Mouse (Mus musculus): ENCODE measurements around the gene Gm44502. TPM values are rescaled to one million over a fixed set of nuclear protein-coding genes. Genes with fewer than 3 reads are reported as not detected.

Gm44502 gene
- polyA plus RNA-seq, 1 experiment from 2014 or later: not detected

DNA sequence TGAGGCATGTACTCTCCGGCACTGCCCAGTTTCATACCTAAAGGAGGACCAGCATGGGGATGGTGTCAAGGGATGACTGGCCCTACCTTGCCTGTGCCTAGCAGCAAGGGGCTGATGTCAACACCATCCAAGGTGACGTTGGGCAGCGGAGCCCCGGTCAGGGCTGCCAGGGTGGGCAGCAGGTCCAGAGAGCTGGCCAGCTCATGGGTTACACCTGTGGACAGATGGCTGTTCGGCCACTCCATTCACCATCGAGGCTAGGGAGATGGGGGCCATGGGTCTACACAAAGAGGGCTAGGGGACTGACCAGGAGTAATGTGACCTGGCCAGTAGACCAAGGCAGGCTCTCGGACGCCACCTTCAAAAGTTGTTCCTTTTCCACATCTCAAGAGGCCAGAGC lies 44.4 kb upstream of the Gm44502 start:
- WGBS: 95% methylated on average over 8 of the region's 8 CpGs
- Histone ChIP-seq H3K4me2 (no peak overlapping the region), H3K4me3 (ENCODE audit: low read depth, low read length) (no peak overlapping the region), H3K27ac (ENCODE audit: low read depth, low read length) (no peak overlapping the region), H3K27me3 (replicated peaks; ENCODE audit: control insufficient read depth, insufficient read depth, low read length) (no peaks in the 10 kb centered on the region), H3K9me3 (ENCODE audit: control insufficient read depth, low read length) (no peaks in the 10 kb centered on the region), H3K9ac (ENCODE audit: low read depth, low read length) (no peak overlapping the region), H3K4me1 (replicated peaks; ENCODE audit: control insufficient read depth, insufficient read depth, low read length) (peaks cover 15% of the 10 kb centered on the region), H3K36me3 (ENCODE audit: control insufficient read depth, insufficient read depth, low read length) (no peaks in the 10 kb centered on the region)
- ATAC-seq (replicated peaks; ENCODE audit: low FRiP score): no peak
- DNase-seq (ENCODE audit: low spot score): no peak

DNA sequence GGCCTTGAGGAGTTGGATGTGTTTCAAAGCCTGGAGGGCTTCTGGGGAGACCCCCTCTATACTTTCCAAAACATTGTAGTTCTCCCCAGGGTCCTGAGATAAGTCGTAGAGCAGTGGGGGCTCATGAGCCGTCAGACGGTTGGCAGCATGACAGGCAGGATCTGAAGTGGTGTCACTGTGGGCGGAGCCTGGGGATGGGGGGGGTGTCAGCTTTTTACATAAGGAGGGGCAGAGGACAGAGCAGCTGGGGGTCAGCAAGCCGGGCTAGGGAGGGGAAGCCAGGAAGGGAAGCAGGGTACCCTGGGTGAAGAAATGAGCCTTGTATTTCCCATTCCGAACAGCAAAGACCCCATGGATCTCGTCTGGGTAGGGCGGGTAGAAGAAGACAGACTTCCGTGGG lies 43.9 kb upstream of the Gm44502 start:
- Histone ChIP-seq H3K4me1 (replicated peaks; ENCODE audit: control insufficient read depth, insufficient read depth, low read length) (peaks cover 15% of the 10 kb centered on the region), H3K27ac (ENCODE audit: low read depth, low read length) (no peak overlapping the region), H3K36me3 (ENCODE audit: control insufficient read depth, insufficient read depth, low read length) (no peaks in the 10 kb centered on the region), H3K4me3 (ENCODE audit: low read depth, low read length) (no peak overlapping the region), H3K9ac (ENCODE audit: low read depth, low read length) (no peak overlapping the region), H3K9me3 (ENCODE audit: control insufficient read depth, low read length) (no peaks in the 10 kb centered on the region), H3K27me3 (replicated peaks; ENCODE audit: control insufficient read depth, insufficient read depth, low read length) (no peaks in the 10 kb centered on the region), H3K4me2 (no peak overlapping the region)
- DNase-seq (ENCODE audit: low spot score) (no peak), ATAC-seq (replicated peaks; ENCODE audit: low FRiP score) (no peak)
- 78% methylated on average over 9 of the region's 9 CpGs for WGBS

DNA sequence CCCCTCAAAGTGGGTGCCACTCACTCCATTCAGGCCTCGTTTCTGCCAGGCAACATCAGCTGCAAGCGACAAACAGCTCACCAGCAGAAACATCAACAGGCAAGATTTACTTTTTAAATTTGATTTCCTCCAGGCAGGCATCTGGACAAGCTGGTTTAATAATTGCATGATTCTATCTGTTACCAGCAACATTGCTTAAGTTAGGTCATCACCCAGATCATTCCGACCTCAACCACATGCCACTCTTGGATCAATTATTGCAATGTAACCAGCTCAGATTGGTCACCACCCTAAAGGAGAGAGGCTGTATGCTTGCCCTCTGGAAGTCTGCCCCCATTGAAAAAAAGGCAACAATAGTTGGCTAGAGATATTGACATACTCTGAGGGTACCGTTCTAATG lies 42.0 kb upstream of the Gm44502 start:
- Histone ChIP-seq H3K27me3 (replicated peaks; ENCODE audit: control insufficient read depth, insufficient read depth, low read length) (no peaks in the 10 kb centered on the region), H3K4me1 (replicated peaks; ENCODE audit: control insufficient read depth, insufficient read depth, low read length) (peaks cover 6% of the 10 kb centered on the region), H3K4me2 (no peak overlapping the region), H3K4me3 (ENCODE audit: low read depth, low read length) (no peak overlapping the region), H3K27ac (ENCODE audit: low read depth, low read length) (no peak overlapping the region), H3K9me3 (ENCODE audit: control insufficient read depth, low read length) (no peaks in the 10 kb centered on the region), H3K36me3 (ENCODE audit: control insufficient read depth, insufficient read depth, low read length) (no peaks in the 10 kb centered on the region), H3K9ac (ENCODE audit: low read depth, low read length) (no peak overlapping the region)
- DNase-seq (ENCODE audit: low spot score): no peak
- ATAC-seq (replicated peaks; ENCODE audit: low FRiP score): no peak
- 87% methylated on average over 4 of the region's 4 CpGs for WGBS

DNA sequence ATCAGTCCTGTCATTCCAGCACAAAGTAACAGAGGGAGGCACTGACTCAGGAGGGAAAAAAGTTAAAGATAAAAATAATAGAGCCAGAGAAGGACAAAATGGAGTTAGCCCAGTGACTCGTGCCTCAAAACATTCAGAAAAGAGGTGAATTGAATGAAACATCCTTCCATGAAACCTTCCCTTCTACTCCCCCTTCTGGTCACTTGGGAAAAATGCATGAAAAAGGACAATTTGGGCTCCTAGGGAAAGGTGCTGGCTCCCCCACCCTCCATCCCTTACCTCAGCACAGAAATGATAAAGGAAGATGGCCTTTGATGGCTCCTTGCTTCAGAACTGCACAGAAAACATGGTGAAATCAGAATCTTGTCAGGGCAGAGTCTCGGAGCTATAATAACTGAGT lies 39.1 kb upstream of the Gm44502 start:
- Histone ChIP-seq H3K4me2 (no peak overlapping the region), H3K9me3 (ENCODE audit: control insufficient read depth, low read length) (no peaks in the 10 kb centered on the region), H3K27me3 (replicated peaks; ENCODE audit: control insufficient read depth, insufficient read depth, low read length) (no peaks in the 10 kb centered on the region), H3K9ac (ENCODE audit: low read depth, low read length) (no peak overlapping the region), H3K4me1 (replicated peaks; ENCODE audit: control insufficient read depth, insufficient read depth, low read length) (no peaks in the 10 kb centered on the region), H3K27ac (ENCODE audit: low read depth, low read length) (no peak overlapping the region), H3K4me3 (ENCODE audit: low read depth, low read length) (no peak overlapping the region), H3K36me3 (ENCODE audit: control insufficient read depth, insufficient read depth, low read length) (no peaks in the 10 kb centered on the region)
- no peak for ATAC-seq (replicated peaks; ENCODE audit: low FRiP score)
- 32% methylated on average over 2 of the region's 2 CpGs for WGBS
- no peak for DNase-seq (ENCODE audit: low spot score)

DNA sequence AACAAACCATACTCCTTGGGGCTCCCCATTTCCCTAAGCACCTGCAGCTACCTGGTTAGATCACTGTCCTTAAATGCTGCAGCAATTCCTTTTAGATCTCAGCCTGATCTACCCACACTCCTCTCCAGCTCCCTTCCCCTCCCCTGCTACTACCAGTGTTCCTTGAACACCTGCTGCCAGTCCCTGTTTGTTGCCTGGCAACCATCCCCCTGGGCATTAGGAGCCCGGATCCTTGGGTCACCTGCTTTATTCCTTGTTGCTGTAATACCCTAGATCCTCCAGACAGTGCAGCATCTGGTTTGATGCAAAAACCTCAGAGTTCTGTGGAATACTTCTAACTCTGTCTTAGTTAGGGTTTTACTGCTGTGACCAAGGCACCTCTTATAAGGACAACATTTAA lies 35.6 kb upstream of the Gm44502 start:
- no peak for DNase-seq (ENCODE audit: low spot score)
- H3K27ac ChIP-seq (ENCODE audit: low read depth, low read length): no peak overlapping the region

DNA sequence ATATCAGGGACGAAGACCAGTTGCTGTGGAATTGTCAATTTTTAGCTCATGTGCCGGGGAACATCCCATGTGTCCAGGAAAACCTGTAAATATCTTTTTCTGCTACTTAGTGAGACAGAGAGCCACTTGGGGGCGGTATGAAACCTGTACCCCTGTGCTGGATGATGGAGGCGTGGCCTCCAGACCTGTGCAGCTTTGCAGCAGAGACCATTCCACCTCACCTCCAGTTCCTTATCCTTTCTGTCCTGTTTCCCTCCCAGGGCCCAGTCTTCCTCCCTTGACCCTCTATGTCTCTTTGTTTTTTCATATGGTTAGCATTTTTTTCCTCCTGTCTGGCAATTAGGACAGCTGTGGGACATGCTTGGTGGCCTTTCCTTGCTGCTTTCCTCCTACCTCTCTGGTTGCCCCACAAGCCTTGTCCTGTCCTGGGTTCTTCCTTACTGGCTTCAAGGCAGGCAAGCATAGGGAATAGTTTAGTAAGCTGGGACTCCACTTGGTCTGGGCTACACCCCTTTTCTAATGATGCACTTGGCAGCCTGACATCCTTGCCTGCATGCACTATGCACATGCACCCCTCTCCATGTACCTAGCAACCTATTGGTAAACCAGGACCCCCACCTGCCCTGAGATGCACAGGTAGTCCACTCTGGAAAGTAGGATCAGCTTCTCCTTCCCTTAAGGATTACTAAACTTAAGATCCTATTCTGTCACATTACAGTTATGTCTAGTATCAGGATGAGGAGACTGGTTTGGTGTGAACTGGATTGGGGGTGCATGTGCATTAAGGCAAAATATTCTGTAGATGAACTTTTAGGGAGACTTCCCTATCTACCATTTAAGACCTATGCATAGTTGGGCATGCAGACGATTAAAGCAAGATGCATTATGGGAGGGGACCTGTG lies 34.1 kb upstream of the Gm44502 start:
- no peaks in the 10 kb centered on the region for H3K4me1 ChIP-seq (replicated peaks; ENCODE audit: control insufficient read depth, insufficient read depth, low read length)
- no peak overlapping the region for H3K4me3 ChIP-seq (ENCODE audit: low read depth, low read length)
- H3K36me3 ChIP-seq (ENCODE audit: control insufficient read depth, insufficient read depth, low read length): no peaks in the 10 kb centered on the region
- no peak for DNase-seq (ENCODE audit: low spot score)
- ATAC-seq (replicated peaks; ENCODE audit: low FRiP score): no peak
- H3K4me2 ChIP-seq: no peak overlapping the region
- H3K9me3 ChIP-seq (ENCODE audit: control insufficient read depth, low read length): no peaks in the 10 kb centered on the region
- H3K9ac ChIP-seq (ENCODE audit: low read depth, low read length): no peak overlapping the region
- H3K27me3 ChIP-seq (replicated peaks; ENCODE audit: control insufficient read depth, insufficient read depth, low read length): peaks cover 10% of the 10 kb centered on the region
- H3K27ac ChIP-seq (ENCODE audit: low read depth, low read length): no peak overlapping the region
- WGBS: 47% methylated on average over 5 of the region's 5 CpGs

More for the DNA sequence above, 35.6 kb upstream of the Gm44502 start:
- ATAC-seq (replicated peaks; ENCODE audit: low FRiP score): no peak
- Histone ChIP-seq H3K4me1 (replicated peaks; ENCODE audit: control insufficient read depth, insufficient read depth, low read length) (no peaks in the 10 kb centered on the region), H3K4me3 (ENCODE audit: low read depth, low read length) (no peak overlapping the region), H3K9ac (ENCODE audit: low read depth, low read length) (no peak overlapping the region), H3K9me3 (ENCODE audit: control insufficient read depth, low read length) (no peaks in the 10 kb centered on the region), H3K27me3 (replicated peaks; ENCODE audit: control insufficient read depth, insufficient read depth, low read length) (peaks cover 5% of the 10 kb centered on the region; the same call in 1 of the 2 replicates), H3K36me3 (ENCODE audit: control insufficient read depth, insufficient read depth, low read length) (no peaks in the 10 kb centered on the region), H3K4me2 (no peak overlapping the region)
- WGBS: 19% methylated on average over 1 of the region's 1 CpGs

DNA sequence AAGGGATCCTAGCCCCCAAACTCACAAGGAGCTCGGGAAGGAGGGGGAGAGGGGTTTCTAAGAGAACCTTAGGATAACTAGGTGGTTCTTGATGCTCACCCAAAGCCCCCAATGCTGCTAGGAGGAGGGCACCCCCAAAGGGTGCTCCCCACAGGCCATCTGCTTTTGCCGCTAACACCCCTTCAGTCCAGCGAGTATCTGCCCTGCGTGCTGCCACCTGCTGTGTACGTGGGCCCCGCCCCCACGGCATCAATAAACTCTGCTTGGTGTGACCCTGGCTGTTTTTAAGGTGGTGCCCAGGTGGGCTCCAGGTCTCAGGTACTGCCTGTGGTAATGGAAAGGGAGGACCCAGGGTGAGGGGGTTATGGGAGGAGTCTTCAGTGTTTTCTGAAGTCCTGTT lies 32.7 kb upstream of the Gm44502 start:
- 71% methylated on average over 7 of the region's 7 CpGs for WGBS
- no peak overlapping the region for H3K4me3 ChIP-seq (ENCODE audit: low read depth, low read length)
- no peaks in the 10 kb centered on the region for H3K4me1 ChIP-seq (replicated peaks; ENCODE audit: control insufficient read depth, insufficient read depth, low read length)
- peaks cover 19% of the 10 kb centered on the region for H3K27me3 ChIP-seq (replicated peaks; ENCODE audit: control insufficient read depth, insufficient read depth, low read length)
- DNase-seq (ENCODE audit: low spot score): no peak
- no peaks in the 10 kb centered on the region for H3K9me3 ChIP-seq (ENCODE audit: control insufficient read depth, low read length)
- H3K4me2 ChIP-seq: no peak overlapping the region
- ATAC-seq (replicated peaks; ENCODE audit: low FRiP score): no peak
- no peaks in the 10 kb centered on the region for H3K36me3 ChIP-seq (ENCODE audit: control insufficient read depth, insufficient read depth, low read length)
- H3K27ac ChIP-seq (ENCODE audit: low read depth, low read length): no peak overlapping the region
- no peak overlapping the region for H3K9ac ChIP-seq (ENCODE audit: low read depth, low read length)

DNA sequence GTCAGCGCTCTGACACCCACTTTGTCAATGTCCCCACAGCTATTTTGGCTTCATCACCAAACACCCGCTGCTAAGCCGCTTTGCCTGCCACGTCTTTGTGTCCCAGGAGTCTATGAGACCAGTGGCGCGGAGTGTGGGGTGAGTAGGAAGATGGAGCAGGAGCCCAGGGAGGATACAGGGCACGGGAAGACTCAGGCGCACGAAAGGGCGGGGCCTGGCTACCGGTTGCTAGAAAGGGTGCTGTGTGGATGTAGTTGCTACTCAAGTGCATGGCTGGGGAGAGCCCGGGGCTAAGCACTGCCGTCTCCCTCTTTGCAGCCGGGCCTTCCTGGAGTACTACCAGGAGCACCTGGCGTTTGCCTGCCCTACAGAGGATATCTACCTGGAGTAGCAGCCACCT lies 31.8 kb upstream of the Gm44502 start:
- WGBS: 72% methylated on average over 15 of the region's 15 CpGs
- Histone ChIP-seq H3K9me3 (ENCODE audit: control insufficient read depth, low read length) (no peaks in the 10 kb centered on the region), H3K27me3 (replicated peaks; ENCODE audit: control insufficient read depth, insufficient read depth, low read length) (peaks cover 27% of the 10 kb centered on the region), H3K27ac (ENCODE audit: low read depth, low read length) (no peak overlapping the region), H3K9ac (ENCODE audit: low read depth, low read length) (no peak overlapping the region), H3K4me2 (no peak overlapping the region), H3K4me1 (replicated peaks; ENCODE audit: control insufficient read depth, insufficient read depth, low read length) (no peaks in the 10 kb centered on the region), H3K4me3 (ENCODE audit: low read depth, low read length) (no peak overlapping the region), H3K36me3 (ENCODE audit: control insufficient read depth, insufficient read depth, low read length) (no peaks in the 10 kb centered on the region)
- ATAC-seq (replicated peaks; ENCODE audit: low FRiP score) (no peak), DNase-seq (ENCODE audit: low spot score) (no peak)

DNA sequence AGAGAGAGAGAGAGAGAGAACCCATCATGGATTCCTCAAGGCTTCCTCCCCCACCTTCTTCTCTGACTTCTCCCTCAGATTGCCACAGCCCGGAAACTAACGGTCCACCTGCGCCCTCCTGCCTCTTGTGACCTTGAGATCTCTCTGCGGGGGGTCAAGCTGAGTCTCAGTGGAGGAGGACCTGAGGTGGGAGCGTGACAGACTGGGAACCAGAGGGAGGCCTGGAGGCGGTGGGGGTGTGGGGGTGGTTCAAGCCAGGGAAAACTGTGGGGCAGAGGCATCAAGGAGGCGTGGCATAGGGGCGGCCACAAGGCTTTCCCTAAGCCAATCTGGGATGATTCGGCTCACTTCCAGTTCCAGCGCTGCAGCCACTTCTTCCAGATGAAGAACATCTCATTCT lies 30.8 kb upstream of the Gm44502 start:
- Histone ChIP-seq H3K4me2 (no peak overlapping the region), H3K9me3 (ENCODE audit: control insufficient read depth, low read length) (no peaks in the 10 kb centered on the region), H3K4me3 (ENCODE audit: low read depth, low read length) (no peak overlapping the region), H3K9ac (ENCODE audit: low read depth, low read length) (no peak overlapping the region), H3K27ac (ENCODE audit: low read depth, low read length) (no peak overlapping the region), H3K27me3 (replicated peaks; ENCODE audit: control insufficient read depth, insufficient read depth, low read length) (peaks cover 36% of the 10 kb centered on the region), H3K4me1 (replicated peaks; ENCODE audit: control insufficient read depth, insufficient read depth, low read length) (no peaks in the 10 kb centered on the region), H3K36me3 (ENCODE audit: control insufficient read depth, insufficient read depth, low read length) (no peaks in the 10 kb centered on the region)
- DNase-seq (ENCODE audit: low spot score): no peak
- ATAC-seq (replicated peaks; ENCODE audit: low FRiP score): no peak
- WGBS: 66% methylated on average over 10 of the region's 10 CpGs

Data from liver, embryonic 11.5 days (tissue).